Mouse (Mus musculus) CH12.LX (cell line): ENCODE measurements around the gene Olfr221. TPM values are rescaled to one million over a fixed set of nuclear protein-coding genes. Genes with fewer than 3 reads are reported as not detected.

Experiments used
- DNase-seq: peaks from one replicate; pipeline ENCODE4 v3.0.0-alpha.2; 2013; ENCODE audit errors: extremely low read depth
- H3K27ac ChIP-seq: 2 replicates; pipeline ENCODE4 v1.5.1; 2012; ENCODE audit warnings: low read depth, mild to moderate bottlenecking, control low read depth, moderate library complexity; ENCODE audit not compliant: insufficient read depth
- H3K27me3 ChIP-seq: replicated peaks from 2 replicates; pipeline ENCODE3; 2012; ENCODE audit warnings: inconsistent platforms
- H3K36me3 ChIP-seq, 2 experiments: replicated peaks in 1 of 2; 2 replicates each; pipeline versions ENCODE3 to v1.6.1; 2012; ENCODE audit warnings: inconsistent platforms in 1 of 2, low read length in 1 of 2, mild to moderate bottlenecking in 1 of 2, mixed read lengths in 1 of 2, moderate library complexity in 1 of 2; ENCODE audit not compliant: control insufficient read depth in 1 of 2, insufficient read depth in 1 of 2
- H3K4me1 ChIP-seq, 2 experiments: 2 replicates each; pipeline ENCODE4 v1.6.1; 2012; ENCODE audit warnings: inconsistent platforms in 1 of 2, moderate library complexity in 1 of 2; ENCODE audit not compliant: insufficient read depth in 2 of 2, control insufficient read depth in 1 of 2
- H3K4me2 ChIP-seq: 2 replicates; pipeline ENCODE4 v1.6.1; 2012; ENCODE audit warnings: low read depth, mild to moderate bottlenecking, control low read depth; ENCODE audit not compliant: poor library complexity, insufficient read depth, severe bottlenecking
- H3K4me3 ChIP-seq, 3 experiments: fragments of 150-350 bp in 1 of 3; sonication (generic) in 1 of 3; replicated peaks in 1 of 3; 2 replicates each; pipeline versions ENCODE3 to v1.5.1; 2011 to 2012; ENCODE audit warnings: low read depth in 2 of 3, low read length in 2 of 3, mild to moderate bottlenecking in 2 of 3, moderate library complexity in 2 of 3, control low read depth in 1 of 3, improper control_type of control experiment in 1 of 3, inconsistent platforms in 1 of 3, mixed read lengths in 1 of 3; ENCODE audit not compliant: poor library complexity in 1 of 3
- H3K79me2 ChIP-seq: replicated peaks from 2 replicates; pipeline ENCODE4 v1.6.1; 2012; ENCODE audit warnings: mild to moderate bottlenecking, moderate library complexity; ENCODE audit not compliant: control insufficient read depth, poor library complexity, insufficient read depth, severe bottlenecking; ENCODE audit errors: extremely low read depth
- H3K9ac ChIP-seq: 2 replicates; pipeline ENCODE4 v1.6.1; 2012; ENCODE audit warnings: low read depth, mild to moderate bottlenecking, control low read depth, moderate library complexity; ENCODE audit not compliant: insufficient read depth
- H3K9me3 ChIP-seq: replicated peaks from 2 replicates; pipeline ENCODE3; 2012; ENCODE audit warnings: low read length, inconsistent platforms, mixed read lengths
- BHLHE40 ChIP-seq: IDR thresholded peaks from 2 replicates; pipeline ENCODE4 v1.6.1; 2011; ENCODE audit warnings: mild to moderate bottlenecking, low read depth, low read length, improper control_type of control experiment
- CHD1 ChIP-seq: IDR thresholded peaks from 2 replicates; pipeline ENCODE4 v1.6.1; 2012; ENCODE audit warnings: low read depth, low read length, improper control_type of control experiment, inconsistent platforms
- CTCF ChIP-seq, 2 experiments: IDR thresholded peaks in 1 of 2; conservative IDR thresholded peaks in 1 of 2; 2 replicates each; pipeline ENCODE4 v1.5.1; 2011 to 2012; ENCODE audit warnings: low read depth in 2 of 2, low read length in 2 of 2, improper control_type of control experiment in 1 of 2, inconsistent platforms in 1 of 2, mild to moderate bottlenecking in 1 of 2, moderate library complexity in 1 of 2
- E2F4 ChIP-seq: IDR thresholded peaks from 2 replicates; pipeline ENCODE4 v1.6.1; 2011; ENCODE audit warnings: low read depth, low read length, improper control_type of control experiment; ENCODE audit not compliant: insufficient replicate concordance
- ELF1 ChIP-seq: IDR thresholded peaks from 2 replicates; pipeline ENCODE4 v1.6.1; 2014; ENCODE audit warnings: low read depth, mild to moderate bottlenecking, inconsistent platforms, low read length, improper control_type of control experiment
- ETS1 ChIP-seq: conservative IDR thresholded peaks from 2 replicates; pipeline ENCODE4 v1.6.1; 2012; ENCODE audit warnings: low read depth, mild to moderate bottlenecking, inconsistent platforms, low read length, improper control_type of control experiment, moderate library complexity
- GABPA ChIP-seq: IDR thresholded peaks from 2 replicates; pipeline ENCODE4 v1.6.1; 2012; ENCODE audit warnings: low read depth, low read length, improper control_type of control experiment, inconsistent platforms; ENCODE audit not compliant: insufficient replicate concordance
- IRF4 ChIP-seq: IDR thresholded peaks from 2 replicates; pipeline ENCODE4 v1.6.1; 2014; ENCODE audit warnings: low read depth, mild to moderate bottlenecking, inconsistent platforms, low read length, improper control_type of control experiment
- JUN ChIP-seq: IDR thresholded peaks from 2 replicates; pipeline ENCODE4 v1.6.1; 2011; ENCODE audit warnings: low read depth, mild to moderate bottlenecking, low read length, improper control_type of control experiment, moderate library complexity; ENCODE audit not compliant: insufficient read depth
- JUND ChIP-seq: conservative IDR thresholded peaks from 2 replicates; pipeline ENCODE4 v1.6.1; 2011; ENCODE audit warnings: low read depth, low read length, improper control_type of control experiment
- KAT2A ChIP-seq: IDR thresholded peaks from 2 replicates; pipeline ENCODE4 v1.6.1; 2012; ENCODE audit warnings: low read length, improper control_type of control experiment, inconsistent platforms; ENCODE audit not compliant: insufficient replicate concordance
- MAX ChIP-seq: IDR thresholded peaks from 2 replicates; pipeline ENCODE4 v1.6.1; 2011; ENCODE audit warnings: low read length, improper control_type of control experiment
- MAZ ChIP-seq: IDR thresholded peaks from 2 replicates; pipeline ENCODE4 v1.6.1; 2012; ENCODE audit warnings: low read depth, mild to moderate bottlenecking, inconsistent platforms, low read length, improper control_type of control experiment, moderate library complexity
- MEF2A ChIP-seq: IDR thresholded peaks from 2 replicates; pipeline ENCODE4 v1.6.1; 2014; ENCODE audit warnings: low read depth, mild to moderate bottlenecking, inconsistent platforms, low read length, improper control_type of control experiment, borderline replicate concordance
- MXI1 ChIP-seq: IDR thresholded peaks from 2 replicates; pipeline ENCODE4 v1.6.1; 2011; ENCODE audit warnings: mild to moderate bottlenecking, low read depth, low read length, improper control_type of control experiment
- NELFE ChIP-seq: IDR thresholded peaks from 2 replicates; pipeline ENCODE4 v1.6.1; 2011; ENCODE audit warnings: low read depth, low read length, improper control_type of control experiment
- PAX5 ChIP-seq: IDR thresholded peaks from 2 replicates; pipeline ENCODE4 v1.6.1; 2012; ENCODE audit warnings: low read length, inconsistent platforms, mixed read lengths
- POLR2A ChIP-seq: IDR thresholded peaks from 2 replicates; pipeline ENCODE4 v1.6.1; 2011; ENCODE audit warnings: low read depth, mild to moderate bottlenecking, improper control_type of control experiment, low read length
- POLR2AphosphoS2 ChIP-seq: IDR thresholded peaks from 2 replicates; pipeline ENCODE4 v1.6.1; 2011; ENCODE audit warnings: low read depth, low read length, improper control_type of control experiment
- SIN3A ChIP-seq: IDR thresholded peaks from 2 replicates; pipeline ENCODE4 v1.6.1; 2012; ENCODE audit warnings: low read length, improper control_type of control experiment, inconsistent platforms
- SMC3 ChIP-seq: IDR thresholded peaks from 2 replicates; pipeline ENCODE4 v1.6.1; 2011; ENCODE audit warnings: low read depth, low read length, improper control_type of control experiment
- TBP ChIP-seq: conservative IDR thresholded peaks from 2 replicates; pipeline ENCODE4 v1.6.1; 2011; ENCODE audit warnings: low read depth, low read length, improper control_type of control experiment
- TCF12 ChIP-seq: IDR thresholded peaks from 2 replicates; pipeline ENCODE4 v1.6.1; 2014; ENCODE audit warnings: low read depth, mild to moderate bottlenecking, inconsistent platforms, low read length, improper control_type of control experiment
- USF1 ChIP-seq: IDR thresholded peaks from 2 replicates; pipeline ENCODE4 v1.6.1; 2014; ENCODE audit warnings: low read depth, mild to moderate bottlenecking, inconsistent platforms, low read length, improper control_type of control experiment
- ZMIZ1 ChIP-seq: IDR thresholded peaks from 2 replicates; pipeline ENCODE4 v1.6.1; 2012; ENCODE audit warnings: low read depth, mild to moderate bottlenecking, inconsistent platforms, low read length, improper control_type of control experiment
- dilution Hi-C: fragments of 300-500 bp; cut with MboI; formaldehyde crosslinking; loops from 2 replicates; pipeline ENCODE4 v1.14.3; 2020; ENCODE audit warnings: low sequenced_read_pairs; ENCODE audit not compliant: extremely low pct_unique_long_range_greater_than_20kb, extremely low pct_ligation_motif_present
- in situ Hi-C: fragments of 300-500 bp; cut with MboI; formaldehyde crosslinking; loops from 3 replicates; pipeline ENCODE4 v1.14.3; 2019; ENCODE audit warnings: low sequenced_read_pairs, low pct_ligation_motif_present, low pct_unique_long_range_greater_than_20kb, mixed read lengths
- polyA plus RNA-seq: library from polyadenylated mRNA; unstranded; fragments of >175 nt; gene quantifications from 2 replicates; pipeline ENCODE4 v1.2.1, GENCODE M21; 2012; ENCODE audit warnings: low read depth; ENCODE audit not compliant: insufficient read length
- total RNA-seq, 2 experiments: library from RNA; depleted of rRNA; stranded (reverse); fragments of 300-350 nt in 1 of 2; fragments of >200 nt in 1 of 2; gene quantifications; 2 replicates each; pipeline ENCODE4 v1.2.3; 2012 to 2014

The Olfr221 gene
- total and polyA plus RNA-seq, 3 experiments, result not detected

DNA sequence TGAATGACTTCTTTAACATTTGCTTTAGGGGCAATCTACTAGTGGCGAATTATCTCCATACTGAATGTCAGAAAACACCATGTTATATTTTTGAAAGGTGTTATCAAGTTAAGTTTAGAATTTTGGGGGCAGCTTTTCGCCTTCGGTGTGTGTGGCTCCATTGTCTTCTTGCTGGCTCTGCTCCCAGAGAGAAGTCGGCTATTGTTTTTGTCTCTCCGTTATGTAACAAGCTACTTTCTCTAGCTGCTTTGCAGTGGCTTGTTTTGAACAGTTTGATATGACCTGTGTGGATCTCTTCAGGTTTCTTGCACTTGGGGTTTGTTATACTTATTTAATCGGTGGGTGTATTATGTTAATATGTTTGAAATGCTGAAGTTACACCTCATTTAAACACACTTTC, 1.2 kb upstream of the Olfr221 start:
- peaks cover 0 to 4% of the 10 kb centered on the region in 2 experiments; a peak in 1 of 4 replicates for H3K4me1 ChIP-seq
- no peaks in the 10 kb centered on the region for H3K79me2 ChIP-seq
- no peak overlapping the region for H3K4me2 ChIP-seq
- TF ChIP-seq ETS1, result no peak
- no peak for TF ChIP-seq MEF2A
- TF ChIP-seq, all 38 proteins: peak for 0
- H3K9me3 ChIP-seq, result no peaks in the 10 kb centered on the region
- H3K36me3 ChIP-seq, result no peaks in the 10 kb centered on the region
- H3K27me3 ChIP-seq, result peaks cover 6% of the 10 kb centered on the region
- in situ Hi-C loops, result no loop called here
- H3K9ac ChIP-seq, result no peak overlapping the region
- no peak overlapping the region for H3K4me3 ChIP-seq
- DNase-seq, result no peak
- dilution Hi-C loops, result no loop called here
- no peak overlapping the region for H3K27ac ChIP-seq

DNA sequence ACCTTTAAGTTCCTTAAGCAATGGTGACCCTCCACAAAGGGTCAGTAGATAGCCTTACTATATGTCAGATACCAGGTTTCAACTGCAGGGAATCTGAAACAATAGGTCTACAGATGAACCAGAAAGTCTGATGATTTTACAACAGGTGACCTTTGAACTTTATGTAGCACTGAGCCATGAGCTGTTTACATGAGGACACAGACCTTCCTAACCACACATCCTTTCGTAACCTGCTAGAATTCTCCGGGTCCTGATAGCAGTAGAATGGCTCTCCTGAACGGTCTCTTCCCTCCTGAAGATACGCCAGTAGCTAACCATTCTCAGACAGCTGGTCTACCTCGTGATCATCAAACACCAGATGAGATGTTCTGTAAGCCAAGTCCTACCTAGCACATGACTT, 2.9 kb downstream of the Olfr221 start:
- Histone ChIP-seq H3K9me3 (no peaks in the 10 kb centered on the region), H3K9ac (no peak overlapping the region), H3K79me2 (no peaks in the 10 kb centered on the region), H3K4me2 (no peak overlapping the region), H3K36me3 (no peaks in the 10 kb centered on the region), H3K4me3 (no peak overlapping the region), H3K27ac (no peak overlapping the region), H3K27me3 (peaks cover 4% of the 10 kb centered on the region), H3K4me1 (peaks cover 0 to 4% of the 10 kb centered on the region in 2 experiments; a peak in 1 of 4 replicates)
- no peak for TF ChIP-seq MXI1
- no peak for TF ChIP-seq GABPA
- no peak for TF ChIP-seq SIN3A
- no peak for TF ChIP-seq PAX5
- TF ChIP-seq TCF12, result no peak
- no peak for TF ChIP-seq POLR2AphosphoS2
- no peak for TF ChIP-seq BHLHE40
- no peak for TF ChIP-seq CTCF (conservative IDR thresholded peaks at IDR 0.05 in 1 of 2, IDR thresholded peaks at IDR 0.05 in 1 of 2; ENCODE audit: low read depth in 2 of 2, low read length in 2 of 2)
- no peak for TF ChIP-seq TBP
- TF ChIP-seq ZMIZ1, result no peak
- TF ChIP-seq KAT2A, result no peak
- in situ Hi-C loops (no loop called here), dilution Hi-C loops (no loop called here)
- no peak for DNase-seq

DNA sequence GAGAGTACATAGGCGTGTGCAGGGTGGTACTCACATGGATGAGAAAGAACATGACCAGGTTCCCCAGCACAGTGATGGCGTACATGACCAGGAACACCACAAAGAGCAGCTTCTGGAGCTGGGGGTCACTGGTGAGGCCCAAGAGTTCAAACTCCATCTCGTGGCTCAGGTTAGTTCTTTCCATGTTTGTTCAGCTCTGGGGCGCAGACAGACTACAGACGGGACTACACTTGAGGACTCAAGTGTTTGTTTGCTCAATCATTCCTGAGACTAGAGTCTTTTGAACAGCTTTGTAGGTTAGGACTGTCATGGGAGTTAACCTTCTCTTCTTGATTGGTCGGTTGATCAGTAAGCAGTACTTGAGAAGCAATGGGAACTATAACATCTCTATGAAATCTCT, 6.3 kb downstream of the Olfr221 start:
- dilution Hi-C loops (no loop called here), in situ Hi-C loops (no loop called here)
- Histone ChIP-seq H3K4me1 (no peaks in the 10 kb centered on the region), H3K27ac (no peak overlapping the region), H3K9me3 (no peaks in the 10 kb centered on the region), H3K4me2 (no peak overlapping the region), H3K9ac (no peak overlapping the region), H3K36me3 (no peaks in the 10 kb centered on the region), H3K27me3 (peaks cover 3% of the 10 kb centered on the region), H3K4me3 (no peak overlapping the region), H3K79me2 (no peaks in the 10 kb centered on the region)
- no peak for TF ChIP-seq POLR2A
- no peak for TF ChIP-seq SIN3A
- no peak for TF ChIP-seq MXI1
- no peak for TF ChIP-seq JUN
- TF ChIP-seq MAX, result no peak
- TF ChIP-seq USF1, result no peak
- TF ChIP-seq PAX5, result no peak
- no peak for TF ChIP-seq SMC3
- no peak for TF ChIP-seq KAT2A
- TF ChIP-seq E2F4, result no peak
- no peak for TF ChIP-seq CTCF (conservative IDR thresholded peaks at IDR 0.05 in 1 of 2, IDR thresholded peaks at IDR 0.05 in 1 of 2; ENCODE audit: low read depth in 2 of 2, low read length in 2 of 2)
- no peak for TF ChIP-seq IRF4
- no peak for TF ChIP-seq TCF12
- TF ChIP-seq ELF1, result no peak
- TF ChIP-seq MAZ, result no peak
- TF ChIP-seq NELFE, result no peak
- TF ChIP-seq ZMIZ1, result no peak
- TF ChIP-seq CHD1, result no peak
- no peak for TF ChIP-seq JUND
- DNase-seq, result no peak
